Mouse (Mus musculus): ENCODE data around the gene Ccdc142. TPM values are rescaled to one million over a fixed set of nuclear protein-coding genes. Genes with fewer than 3 reads are reported as not detected.

The Ccdc142 gene
- 1 to 10 TPM; 1.4 to 1.7 TPM for total RNA-seq (2021)

DNA sequence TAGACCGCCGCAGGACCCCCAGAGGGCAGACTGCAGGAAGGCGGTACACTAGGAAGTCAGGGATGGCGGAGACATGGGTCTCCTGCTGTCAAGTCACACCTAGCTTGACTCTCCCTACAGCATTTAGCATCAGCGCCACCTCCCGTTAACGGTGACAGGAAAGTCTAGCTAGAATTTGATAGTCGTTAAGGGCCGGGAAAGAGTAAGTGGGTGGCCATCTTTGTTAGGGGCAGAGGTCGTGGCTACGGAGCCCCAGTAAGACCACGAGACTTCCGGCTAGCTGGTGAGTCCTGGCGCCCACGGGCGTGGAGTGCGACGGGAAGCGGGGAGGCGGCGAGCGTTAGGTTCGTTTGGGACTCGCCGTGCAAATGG lies at the start of gene Ccdc142, which contains the start of gene Gm42688:
Gene Ccdc142, plus strand, starts transcription at position 286 of the 372 bp plus-strand sequence.
Gene Gm42688, plus strand, starts transcription at position 302 of the 372 bp plus-strand sequence.
- DNase-seq (ENCODE audit: low spot score), result peak; percentile 83
- intact Hi-C loops (cut with DNase I), result loop anchor here (1.0 to 2.0 kb wide), 2 partner anchors 47 to 104 kb away; partner anchors contain the start of genes Aup1 and Htra2

- DNase-seq (ENCODE audit: low spot score), result no peak
- intact Hi-C loops (cut with DNase I), result no loop called here
Measured at GRCm38 (mm10) chr6:83053136-83053960, 48.1 kb upstream of the Ccdc142 start.

DNA sequence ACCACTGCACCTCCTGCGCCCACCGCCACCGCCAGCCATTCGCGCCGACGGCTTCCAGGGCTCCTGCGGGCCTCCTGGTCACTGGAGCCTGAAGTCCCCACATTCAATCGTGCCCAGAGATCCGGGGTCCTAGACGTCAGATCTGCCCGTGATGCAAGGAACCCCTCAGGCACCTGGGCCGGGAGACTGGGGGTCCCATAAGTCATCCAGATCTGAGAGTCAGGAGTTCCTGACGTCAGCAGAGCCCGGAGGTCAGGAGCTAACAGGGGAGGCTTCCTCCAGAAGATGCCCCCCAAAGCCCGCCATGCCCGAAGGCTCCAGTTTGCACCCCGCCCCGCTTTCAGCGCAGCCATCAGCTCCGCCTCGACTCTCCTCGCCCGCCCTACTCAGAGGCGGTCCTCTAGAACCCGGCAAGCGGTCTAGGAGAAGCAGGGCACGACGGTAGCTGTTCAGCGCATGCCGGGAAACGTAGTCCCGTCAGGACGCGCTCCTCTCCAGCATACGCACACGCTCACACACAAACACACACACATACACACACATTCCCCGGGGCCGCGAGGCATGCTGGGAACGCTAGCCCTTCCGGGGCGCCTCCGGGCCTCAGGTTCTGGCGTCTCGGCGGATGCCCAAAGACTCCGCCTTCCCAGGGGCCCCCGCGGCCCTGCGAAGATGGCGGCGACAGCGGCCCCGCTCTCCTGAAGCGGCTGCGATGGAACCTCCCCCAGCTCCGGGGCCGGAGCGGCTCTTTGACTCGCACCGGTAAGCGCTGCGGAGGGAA lies 47.1 kb upstream of the Ccdc142 start, which contains the start of gene Aup1:
Gene Aup1, plus strand, starts transcription at position 448 of the 778 bp plus-strand sequence.
- intact Hi-C loops (cut with DNase I), result loop anchor here (2.0 kb wide), 2 partner anchors 47 to 57 kb away; partner anchors contain the start of genes Ccdc142 and Gm42688

GRCm38 (mm10) chr6:83054871-83055431 lies 46.5 kb upstream of the Ccdc142 start, which contains the start of gene Htra2:
Gene Htra2 (minus strand): TSS chr6:83055273.
- DNase-seq (ENCODE audit: low spot score), result no peak
- intact Hi-C loops (cut with DNase I), result loop anchor here (2.0 kb wide), 2 partner anchors 46 to 58 kb away; partner anchors contain the start of genes Ccdc142 and Gm42688

More for the DNA sequence above, 47.1 kb upstream of the Ccdc142 start, which contains the start of gene Aup1:
- peak; percentile 94 for DNase-seq (ENCODE audit: low spot score)

GRCm38 (mm10) chr6:83057790-83058189 lies 43.6 kb upstream of the Ccdc142 start, which contains the start of gene Dqx1:
Gene Dqx1 (plus strand): TSS chr6:83057844.
- intact Hi-C loops (cut with DNase I), result loop anchor here (2.0 kb wide), 1 partner anchor 15 kb away; no protein-coding TSS in a partner anchor

DNA sequence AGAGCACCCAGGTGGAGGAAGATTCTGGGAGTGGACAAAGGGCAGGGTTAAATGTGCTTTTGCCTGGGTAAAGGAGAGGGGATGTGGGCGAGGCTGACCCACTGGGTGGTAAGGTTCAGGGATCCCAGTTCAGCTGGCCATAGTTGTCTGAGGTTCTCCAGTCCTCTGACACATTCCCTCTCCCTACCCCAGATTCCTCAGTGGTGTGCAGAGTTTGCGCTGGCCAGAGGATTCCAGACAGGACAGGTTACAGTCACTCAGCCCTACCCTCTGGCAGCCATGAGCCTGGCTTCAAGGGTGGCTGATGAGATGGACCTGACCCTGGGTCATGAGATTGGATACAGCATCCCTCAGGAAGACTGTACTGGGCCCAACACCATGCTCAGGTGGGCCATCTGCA lies 42.7 kb upstream of the Ccdc142 start:
- no peak for DNase-seq (ENCODE audit: low spot score)
- intact Hi-C loops (cut with DNase I), result loop anchor here (2.0 kb wide), 1 partner anchor 14 kb away; no protein-coding TSS in a partner anchor

More at GRCm38 (mm10) chr6:83057790-83058189, 43.6 kb upstream of the Ccdc142 start, which contains the start of gene Dqx1:
- DNase-seq (ENCODE audit: low spot score), result no peak

DNA sequence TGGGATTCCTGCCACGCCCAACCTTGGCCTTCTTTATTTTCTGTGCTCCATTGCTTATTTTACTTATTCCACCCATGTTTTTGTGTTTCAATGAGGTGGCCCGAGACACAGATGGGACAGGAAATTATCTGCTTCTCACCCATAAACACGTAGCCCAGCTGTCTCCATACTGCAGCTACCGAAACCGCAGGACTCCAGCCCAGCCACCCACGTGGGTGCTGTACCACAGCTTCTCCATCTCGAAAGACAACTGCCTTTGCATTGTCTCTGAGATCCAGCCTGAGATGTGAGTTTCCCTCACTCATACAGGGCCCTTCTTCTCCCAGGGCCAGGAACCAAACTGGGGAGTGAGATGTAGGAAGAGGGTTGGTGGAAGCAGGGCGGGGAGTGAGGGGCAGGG lies 35.4 kb upstream of the Ccdc142 start:
- no peak for DNase-seq (ENCODE audit: low spot score)
- intact Hi-C loops (cut with DNase I), result loop anchor here (2.0 kb wide), 1 partner anchor 75 kb away; no protein-coding TSS in a partner anchor

GRCm38 (mm10) chr6:83066441-83066840 lies 35.0 kb upstream of the Ccdc142 start:
- DNase-seq (ENCODE audit: low spot score), result no peak
- intact Hi-C loops (cut with DNase I), result loop anchor here (2.0 kb wide), 1 partner anchor 76 kb away; no protein-coding TSS in a partner anchor

GRCm38 (mm10) chr6:83068221-83068620 lies 33.2 kb upstream of the Ccdc142 start:
- intact Hi-C loops (cut with DNase I), result no loop called here
- no peak for DNase-seq (ENCODE audit: low spot score)

- intact Hi-C loops (cut with DNase I), result no loop called here
- no peak for DNase-seq (ENCODE audit: low spot score)
Measured at GRCm38 (mm10) chr6:83068706-83069487, 32.5 kb upstream of the Ccdc142 start.

GRCm38 (mm10) chr6:83069488-83070246 lies 31.7 kb upstream of the Ccdc142 start:
- intact Hi-C loops (cut with DNase I), result no loop called here
- no peak for DNase-seq (ENCODE audit: low spot score)

- intact Hi-C loops (cut with DNase I), result no loop called here
Measured at GRCm38 (mm10) chr6:83070247-83070310, 31.3 kb upstream of the Ccdc142 start, which contains the start of gene Tlx2. Gene Tlx2 (minus strand): TSS chr6:83070293.

DNA sequence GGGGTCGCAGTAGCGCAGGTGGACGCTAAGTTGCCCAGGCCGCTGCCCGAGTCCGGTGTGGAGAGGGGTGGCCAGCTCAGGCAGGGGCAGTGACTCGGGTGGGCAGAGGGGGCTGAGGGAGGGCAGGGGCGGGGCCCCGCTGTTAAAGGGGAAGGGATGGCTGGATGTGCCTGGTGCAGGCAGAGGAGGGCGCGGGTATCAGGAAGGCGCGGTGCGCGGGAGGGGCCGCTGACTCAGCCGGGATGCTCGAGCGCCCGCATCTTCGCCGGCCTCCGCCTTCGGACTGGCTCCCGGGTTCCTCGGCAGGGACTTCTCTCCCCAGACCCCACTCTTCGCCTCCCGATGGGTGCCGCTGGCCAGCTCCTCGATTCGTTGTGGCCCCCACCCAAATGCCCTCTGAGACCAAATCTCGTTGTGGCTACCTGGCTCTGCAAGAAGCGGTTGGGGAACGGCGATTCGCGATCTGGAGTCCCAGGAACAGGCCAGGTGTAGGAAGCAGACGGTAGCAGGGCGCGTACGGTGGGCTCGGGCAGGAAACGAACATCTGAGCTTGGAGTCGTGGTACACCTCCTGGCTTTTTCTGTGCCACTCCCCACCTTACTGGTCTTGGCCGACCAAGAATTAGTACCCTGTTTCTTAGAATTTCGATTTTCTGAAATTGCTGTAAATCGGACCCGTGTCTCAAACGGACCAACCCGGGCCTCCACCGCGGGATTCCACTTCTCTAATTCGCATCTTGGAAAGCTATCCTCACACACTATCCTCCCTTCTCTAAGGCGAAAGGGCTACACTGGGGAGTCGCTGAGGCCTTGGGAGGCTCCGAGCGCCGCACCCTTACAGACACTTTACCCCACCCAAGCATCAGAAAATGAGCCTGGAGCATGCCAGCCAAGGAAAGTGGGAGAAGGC lies 30.8 kb upstream of the Ccdc142 start:
- no peak for DNase-seq (ENCODE audit: low spot score)
- intact Hi-C loops (cut with DNase I), result no loop called here

More at GRCm38 (mm10) chr6:83070247-83070310, 31.3 kb upstream of the Ccdc142 start, which contains the start of gene Tlx2:
- no peak for DNase-seq (ENCODE audit: low spot score)

DNA sequence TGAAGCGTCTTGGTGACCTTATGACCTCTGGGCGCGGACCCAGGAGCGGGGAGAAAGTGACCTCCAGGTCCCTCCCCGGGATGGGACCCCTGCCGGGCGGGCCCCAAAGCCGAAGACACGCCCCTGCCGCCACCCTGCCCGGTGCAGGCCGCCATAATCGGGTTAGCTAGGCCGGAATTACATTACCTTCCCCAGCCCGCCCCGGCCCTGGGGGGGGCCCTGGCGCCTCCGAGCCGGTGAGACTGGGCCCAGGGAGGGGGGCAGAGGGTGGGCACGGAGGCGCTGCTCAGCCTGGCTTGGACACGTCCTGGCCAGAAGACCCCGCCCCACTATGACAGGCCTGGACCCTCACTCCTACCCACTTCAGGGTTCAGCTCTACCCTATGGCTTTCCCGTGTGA lies 30.2 kb upstream of the Ccdc142 start:
- DNase-seq (ENCODE audit: low spot score), result no peak
- intact Hi-C loops (cut with DNase I), result no loop called here

DNA sequence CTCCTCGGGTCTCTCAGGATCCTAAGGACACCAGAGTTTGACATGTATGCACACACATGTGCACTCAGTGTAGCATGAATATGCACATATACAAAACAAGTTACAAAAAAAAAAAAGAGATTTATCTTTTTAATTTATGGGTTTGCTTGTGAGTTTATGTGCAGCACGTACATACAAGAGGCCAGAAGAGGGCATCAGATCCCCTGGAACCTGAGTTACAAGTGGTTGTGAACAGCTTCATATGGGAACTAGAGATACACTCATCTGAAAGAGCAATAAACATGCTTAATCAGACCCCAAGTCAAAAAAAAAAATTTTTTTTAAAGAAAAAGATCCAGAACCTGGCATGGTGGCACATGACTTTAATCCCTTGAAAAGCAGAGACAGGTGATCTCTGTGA lies 26.4 kb upstream of the Ccdc142 start:
- intact Hi-C loops (cut with DNase I), result no loop called here

DNA sequence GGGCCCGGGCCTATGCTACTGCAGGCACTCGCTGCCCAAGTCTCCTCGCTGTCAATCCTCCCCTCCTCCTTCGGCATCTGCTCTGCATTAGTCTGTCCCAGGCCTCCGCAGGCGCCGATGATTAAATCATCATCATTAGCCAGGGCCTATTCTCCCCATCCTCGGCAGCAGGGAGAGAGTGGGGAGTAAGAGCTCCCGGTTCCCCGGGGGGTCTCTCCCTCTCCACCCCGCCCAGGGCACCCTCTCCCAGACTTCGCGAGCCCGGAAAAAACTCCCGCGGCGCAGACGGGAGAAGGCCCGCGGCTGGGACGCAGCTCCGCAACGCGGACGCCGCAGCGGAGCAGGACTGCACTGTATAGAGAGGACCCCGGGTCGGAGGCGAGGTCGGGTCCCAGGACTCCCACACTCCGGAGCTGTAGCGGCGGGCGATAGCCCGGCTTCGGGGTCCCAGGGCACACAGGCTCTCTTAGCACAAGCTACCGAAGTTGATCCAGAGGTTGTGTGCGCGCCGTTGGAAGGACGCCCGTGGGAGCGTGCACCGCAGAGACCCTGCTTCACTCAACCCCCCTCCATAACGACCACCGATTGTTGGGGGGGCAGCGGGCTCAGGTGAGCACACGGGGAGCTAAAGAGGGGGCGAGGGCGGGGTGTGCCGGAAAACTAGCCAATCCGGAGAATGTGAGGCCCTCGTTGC lies 23.6 kb upstream of the Ccdc142 start, which contains the start of gene Pcgf1:
Gene Pcgf1, plus strand, starts transcription at position 240 of the 694 bp plus-strand sequence.
- intact Hi-C loops (cut with DNase I), result loop anchor here (2.0 kb wide), 1 partner anchor 81 kb away; no protein-coding TSS in a partner anchor
- DNase-seq (ENCODE audit: low spot score), result no peak

More for the DNA sequence above, 26.4 kb upstream of the Ccdc142 start:
- DNase-seq (ENCODE audit: low spot score), result no peak

GRCm38 (mm10) chr6:83078324-83078858 lies 23.0 kb upstream of the Ccdc142 start:
- intact Hi-C loops (cut with DNase I), result no loop called here
- DNase-seq (ENCODE audit: low spot score), result peak; percentile 98

Measured in heart, postnatal 25 days (tissue).